Mouse (Mus musculus) lung, adult 10 weeks (tissue): ENCODE data around the gene Fasn. TPM values are rescaled to one million over a fixed set of nuclear protein-coding genes. Genes with fewer than 3 reads are reported as not detected.

Experiments used
- polyA plus RNA-seq: library from polyadenylated mRNA; stranded (reverse); fragments of 350-450 nt; fragmentation: Illumina TruSeq; extraction: RNeasy Lipid Tissue Mini Kit (QIAGEN cat#74804); gene quantifications from one replicate; pipeline ENCODE4 v1.2.3, GENCODE M21; 2014; ENCODE audit warnings: low read depth, low replicate concordance; ENCODE audit not compliant: insufficient read depth

Gene Fasn
- 145 TPM for polyA plus RNA-seq

DNA sequence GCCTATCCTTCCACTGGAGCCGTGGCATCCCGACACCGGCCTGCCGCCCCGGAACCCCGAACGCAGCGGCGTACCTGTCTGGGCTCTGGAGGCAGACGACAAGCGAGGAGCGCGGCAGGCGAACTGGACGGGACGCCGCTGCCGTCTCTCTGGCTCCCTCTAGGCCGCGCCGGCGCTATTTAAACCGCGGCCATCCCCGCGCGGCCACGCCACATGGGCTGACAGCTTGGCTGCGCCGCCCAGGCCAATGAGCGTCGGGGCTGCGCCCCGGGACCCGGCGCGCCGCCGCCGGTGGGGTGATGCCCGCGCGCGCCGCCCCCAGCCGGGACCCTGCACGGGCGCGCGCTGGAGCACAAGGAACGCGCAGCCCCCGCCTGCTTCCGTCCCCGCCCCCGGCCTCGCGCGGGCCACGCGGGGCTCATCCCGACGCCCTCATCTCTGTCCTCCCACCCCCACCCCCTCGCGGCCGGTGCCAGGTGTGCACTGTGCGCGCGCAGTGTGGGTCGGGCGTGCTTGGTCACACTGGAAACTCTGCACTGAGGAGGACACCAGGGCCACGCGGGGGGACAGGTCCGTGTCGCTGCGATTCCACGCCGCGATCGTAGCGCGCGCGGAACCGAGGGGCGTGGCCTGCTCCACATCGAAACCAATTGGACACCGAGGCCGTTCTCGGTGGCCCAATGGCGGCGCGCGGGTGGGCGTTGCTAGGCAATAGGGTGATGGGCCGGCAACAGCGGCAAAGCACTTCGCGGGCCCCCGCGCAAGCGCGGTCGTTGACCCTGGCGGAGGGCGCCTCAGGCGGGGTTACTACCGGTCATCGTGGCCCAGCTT is at the start of gene Fasn:
TSS of gene Fasn (minus strand) at position 592 of the 831 bp plus-strand sequence.

DNA sequence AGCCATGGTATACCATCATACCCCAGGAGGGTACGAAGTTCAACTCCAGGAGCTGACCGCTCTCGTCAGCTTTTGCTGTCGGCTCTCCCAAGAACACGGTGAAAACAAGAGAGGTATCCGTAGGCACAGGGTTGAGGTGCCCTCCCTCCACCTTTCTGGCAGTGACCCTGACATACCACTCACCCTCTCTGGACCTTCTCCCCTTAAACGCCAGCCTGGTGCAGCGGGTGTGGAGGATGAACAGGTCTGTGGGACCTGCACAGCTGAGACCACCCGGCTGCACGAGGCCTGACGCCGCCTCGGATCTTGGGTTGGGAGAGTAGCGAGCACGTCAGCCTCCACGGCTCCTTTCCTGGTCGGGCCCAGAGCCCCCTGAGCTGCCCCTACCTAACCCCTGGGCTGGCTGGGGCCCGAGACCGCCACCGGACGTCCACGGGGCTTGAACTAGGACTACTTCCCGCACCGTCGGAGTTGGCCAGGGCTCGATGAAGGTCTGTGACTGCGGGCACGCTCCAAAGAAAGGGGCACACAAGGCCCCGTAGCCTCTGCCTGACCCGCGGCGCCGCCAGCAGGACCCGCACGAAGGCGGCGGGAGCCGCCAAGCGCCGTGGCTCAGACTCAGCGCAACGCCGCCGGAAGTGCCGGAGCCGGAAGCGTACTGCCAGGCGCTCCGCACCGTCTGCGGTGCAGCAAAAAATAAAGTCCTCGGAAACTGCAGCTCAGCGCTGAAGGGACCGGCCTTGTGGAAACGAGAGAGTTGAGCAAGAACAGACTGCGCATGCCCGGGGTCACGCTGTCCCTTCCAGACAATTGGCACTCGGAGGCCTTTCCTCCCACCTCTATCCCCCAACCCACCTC is 28.4 kb downstream of the Fasn start, which contains the start of gene Dus1l:
TSS of gene Dus1l (minus strand) at position 648 of the 858 bp plus-strand sequence.

DNA sequence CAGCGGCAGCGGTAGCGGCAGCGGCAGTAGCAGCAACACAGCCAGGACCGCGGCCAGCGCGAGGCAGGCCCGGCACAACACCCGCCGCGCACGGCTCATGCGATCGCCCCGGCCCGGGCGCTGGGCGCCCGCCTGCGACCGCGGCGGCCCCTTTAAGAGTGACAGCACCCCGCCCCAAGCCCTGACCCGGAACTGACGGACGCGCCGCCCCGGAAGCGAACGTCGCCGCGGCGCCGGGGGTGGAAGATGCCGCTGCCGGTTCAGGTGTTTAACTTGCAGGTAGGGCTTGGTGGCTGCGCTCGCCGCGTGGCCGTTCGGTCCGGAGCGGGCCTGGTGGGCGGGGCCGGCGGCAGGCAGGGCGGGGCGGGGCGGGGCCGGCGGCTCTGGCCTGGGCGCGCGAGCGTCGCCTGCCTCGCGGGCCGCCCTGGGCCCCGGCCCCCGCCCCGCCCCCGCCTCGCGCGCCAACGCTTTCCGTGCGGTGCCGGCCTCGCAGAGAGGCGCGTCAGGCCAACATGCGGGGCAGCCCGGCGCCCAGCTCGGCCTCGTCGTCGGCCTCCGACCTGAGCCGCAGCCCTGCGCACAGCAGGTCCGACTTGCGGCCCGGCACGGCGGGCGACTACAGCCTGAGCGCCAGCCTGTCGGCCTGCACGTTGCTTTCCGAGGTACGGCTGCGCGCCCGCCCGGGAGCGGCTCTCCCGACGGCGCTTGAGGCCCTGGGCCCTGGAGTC is 40.1 kb downstream of the Fasn start, which contains the start of the genes Rfng and Gps1:
TSS of gene Rfng (minus strand) at position 144 of the 728 bp plus-strand sequence.
TSS of gene Gps1 (plus strand) at position 209 of the 728 bp plus-strand sequence.

DNA sequence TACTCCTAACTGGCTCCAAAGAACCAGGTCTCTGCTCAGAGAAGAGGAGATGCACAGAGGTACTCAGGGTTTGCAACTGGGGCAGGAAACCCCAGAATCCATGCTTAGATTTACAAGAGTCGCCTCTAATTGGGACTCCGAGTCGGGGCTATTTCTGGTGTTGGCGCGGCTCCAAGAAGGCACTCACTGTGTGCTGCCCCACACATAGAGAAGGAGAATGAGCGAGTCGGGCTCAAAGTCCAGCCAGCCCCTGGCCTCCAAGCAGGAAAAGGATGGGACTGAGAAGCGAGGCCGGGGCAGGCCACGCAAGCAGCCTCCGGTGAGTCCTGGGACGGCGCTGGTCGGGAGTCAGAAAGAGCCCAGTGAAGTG is 61.7 kb downstream of the Fasn start, which contains the start of gene Hmga1b:
TSS of gene Hmga1b (plus strand) at position 123 of the 370 bp plus-strand sequence.

Other genes starting within 250 kb of the Fasn start
- gene Arhgdia, start 242.9 kb downstream of the Fasn start, polyA plus RNA-seq, result 361 TPM
- 49.0 TPM for gene Alyref, start 226.2 kb downstream of the Fasn start, polyA plus RNA-seq
- gene Anapc11, start 226.1 kb downstream of the Fasn start, polyA plus RNA-seq, result 82.6 TPM
- 1.3 TPM for gene Npb, start 216.1 kb downstream of the Fasn start, polyA plus RNA-seq
- gene Pcyt2, start 206.6 kb downstream of the Fasn start, polyA plus RNA-seq, result 51.7 TPM
- 39.1 TPM for gene Sirt7, start 199.3 kb downstream of the Fasn start, polyA plus RNA-seq
- gene Mafg, start 190.9 kb downstream of the Fasn start, polyA plus RNA-seq, result 17.0 TPM
- 1.4 TPM for gene Pycr1, start 180.8 kb downstream of the Fasn start, polyA plus RNA-seq
- 1.6 TPM for gene Myadml2, start 176.4 kb downstream of the Fasn start, polyA plus RNA-seq
- gene Notum, start 163.4 kb downstream of the Fasn start, polyA plus RNA-seq, result 8.1 TPM
- 44.2 TPM for gene Aspscr1, start 151.6 kb downstream of the Fasn start, polyA plus RNA-seq
- 82.4 TPM for gene Cenpx, start 110.8 kb downstream of the Fasn start, polyA plus RNA-seq
- gene Lrrc45, start 110.6 kb downstream of the Fasn start, polyA plus RNA-seq, result 15.4 TPM
- 44.3 TPM for gene Rac3, start 103.1 kb downstream of the Fasn start, polyA plus RNA-seq
- 185 TPM for gene Dcxr, start 97.3 kb downstream of the Fasn start, polyA plus RNA-seq
- gene Cbr2, start 92.4 kb downstream of the Fasn start, polyA plus RNA-seq, result 5,777 TPM
- 0.87 TPM for gene Hmga1b, start 61.8 kb downstream of the Fasn start, polyA plus RNA-seq
- 18.4 TPM for gene Rfng, start 40.3 kb downstream of the Fasn start, polyA plus RNA-seq
- 62.0 TPM for gene Gps1, start 40.3 kb downstream of the Fasn start, polyA plus RNA-seq
- 23.6 TPM for gene Dus1l, start 28.1 kb downstream of the Fasn start, polyA plus RNA-seq
- 2.1 TPM for gene Ccdc57, start 108.3 kb upstream of the Fasn start, polyA plus RNA-seq
- gene Slc16a3, start 123.9 kb upstream of the Fasn start, polyA plus RNA-seq, result 8.0 TPM
- 48.8 TPM for gene Csnk1d, start 166.8 kb upstream of the Fasn start, polyA plus RNA-seq
- gene Cd7, start 214.9 kb upstream of the Fasn start, polyA plus RNA-seq, result 9.5 TPM
- not detected for gene Sectm1b, start 239.0 kb upstream of the Fasn start, polyA plus RNA-seq